ENCODE assay signal across 9 mouse cellular contexts in genomic region chr17:35517526-35517925, GRCm38 (mm10). TPM values are rescaled to one million over a fixed set of nuclear protein-coding genes. Genes with fewer than 3 reads are reported as not detected.
DNase-seq lines count a peak whose midpoint lies in the region; ATAC-seq lines count a peak whose summit lies in the region.
"Had no signal": no experiment of that assay in that cellular context is flagged by ENCODE, and none has a peak within 500 bp of the region (broad histone marks: within the 10 kb centered on the region; RNA-seq: fewer than 3 reads in every experiment).

No protein-coding gene starts in this region.

- H3K4me2 ChIP-seq in lung, embryonic 16.5 days (ENCODE audit: low read depth, low read length): peak overlapping the region; percentile 72
- H3K4me2 ChIP-seq in embryonic facial prominence, embryonic 13.5 days: peak overlapping the region; percentile 89
- H3K4me2 ChIP-seq in intestine, embryonic 15.5 days (replicated peaks): peak overlapping the region; percentile 87
- peak overlapping the region; percentile 71 for H3K4me2 ChIP-seq in neural tube, embryonic 13.5 days

- H3K9ac ChIP-seq in lung, embryonic 16.5 days (ENCODE audit: low read length): peak overlapping the region; percentile 71
- H3K9ac ChIP-seq in embryonic facial prominence, embryonic 13.5 days: peak overlapping the region; percentile 79
- peak overlapping the region; percentile 57 for H3K9ac ChIP-seq in intestine, embryonic 15.5 days
- H3K9ac ChIP-seq in neural tube, embryonic 13.5 days: peak overlapping the region; percentile 58

- 5% methylated on average over 12 of the region's 12 CpGs for WGBS in lung, embryonic 16.5 days
- 6% methylated on average over 12 of the region's 12 CpGs for WGBS in embryonic facial prominence, embryonic 13.5 days
- 6% methylated on average over 12 of the region's 12 CpGs for WGBS in intestine, embryonic 15.5 days
- WGBS in neural tube, embryonic 13.5 days: 9% methylated on average over 12 of the region's 12 CpGs

- H3K9me3 ChIP-seq in lung, embryonic 16.5 days (ENCODE audit: control insufficient read depth, low read length): no peaks in the 10 kb centered on the region
- no peaks in the 10 kb centered on the region for H3K9me3 ChIP-seq in embryonic facial prominence, embryonic 13.5 days
- H3K9me3 ChIP-seq in intestine, embryonic 15.5 days: no peaks in the 10 kb centered on the region
- H3K9me3 ChIP-seq in neural tube, embryonic 13.5 days: no peaks in the 10 kb centered on the region

- ATAC-seq in lung, embryonic 16.5 days (ENCODE audit: low read depth): no peak
- ATAC-seq in embryonic facial prominence, embryonic 13.5 days (ENCODE audit: insufficient number of reproducible peaks, insufficient read depth, low FRiP score, low TSS enrichment, low read depth): no peak
- ATAC-seq in intestine, embryonic 15.5 days: no peak
- ATAC-seq in neural tube, embryonic 13.5 days (ENCODE audit: low read depth): no peak
- no peak for ATAC-seq in monocyte, adult 5-6 weeks (replicated peaks; ENCODE audit: insufficient number of reproducible peaks, low FRiP score, low TSS enrichment, poor library complexity, severe bottlenecking)
- ATAC-seq in CD4-positive, CD25-positive, alpha-beta regulatory T cell, adult 4 months: no peak

- peak overlapping the region; percentile 62 for H3K27ac ChIP-seq in lung, embryonic 16.5 days (ENCODE audit: low read length)
- H3K27ac ChIP-seq in embryonic facial prominence, embryonic 13.5 days: peak overlapping the region; percentile 78
- H3K27ac ChIP-seq in intestine, embryonic 15.5 days: no peak overlapping the region
- no peak overlapping the region for H3K27ac ChIP-seq in neural tube, embryonic 13.5 days (replicated peaks)

- H3K4me3 ChIP-seq in lung, embryonic 16.5 days (ENCODE audit: low read length): peak overlapping the region; percentile 69
- peak overlapping the region; percentile 60 for H3K4me3 ChIP-seq in embryonic facial prominence, embryonic 13.5 days
- H3K4me3 ChIP-seq in intestine, embryonic 15.5 days (replicated peaks): peak overlapping the region; percentile 58
- peak overlapping the region; percentile 48 for H3K4me3 ChIP-seq in neural tube, embryonic 13.5 days

- H3K36me3 ChIP-seq in lung, embryonic 16.5 days (ENCODE audit: control insufficient read depth, insufficient read depth, low read length): peaks cover 2% of the 10 kb centered on the region; the same call in 1 of the 2 replicates
- H3K36me3 ChIP-seq in embryonic facial prominence, embryonic 13.5 days: peaks cover 22% of the 10 kb centered on the region
- no peaks in the 10 kb centered on the region for H3K36me3 ChIP-seq in intestine, embryonic 15.5 days
- no peaks in the 10 kb centered on the region for H3K36me3 ChIP-seq in neural tube, embryonic 13.5 days

- no peak for DNase-seq in lung, postnatal 36 days
- no peak for DNase-seq in right cerebral cortex, postnatal 10 days (ENCODE audit: low spot score in 2 of 2)

- H3K4me1 ChIP-seq in lung, embryonic 16.5 days (replicated peaks; ENCODE audit: control insufficient read depth, insufficient read depth, low read length): peaks cover 29% of the 10 kb centered on the region
- peaks cover 41% of the 10 kb centered on the region for H3K4me1 ChIP-seq in embryonic facial prominence, embryonic 13.5 days
- H3K4me1 ChIP-seq in intestine, embryonic 15.5 days (replicated peaks): peaks cover 21% of the 10 kb centered on the region
- H3K4me1 ChIP-seq in neural tube, embryonic 13.5 days (replicated peaks): peaks cover 31% of the 10 kb centered on the region

- H3K27me3 ChIP-seq in lung, embryonic 16.5 days (ENCODE audit: control insufficient read depth, insufficient read depth, low read depth, low read length): no peaks in the 10 kb centered on the region
- H3K27me3 ChIP-seq in embryonic facial prominence, embryonic 13.5 days: no peaks in the 10 kb centered on the region
- no peaks in the 10 kb centered on the region for H3K27me3 ChIP-seq in intestine, embryonic 15.5 days (replicated peaks)
- H3K27me3 ChIP-seq in neural tube, embryonic 13.5 days: peaks cover 8% of the 10 kb centered on the region; the same call in 1 of the 2 replicates

RNA-seq across cellular contexts. Expression of gene Cchcr1, which starts 0.6 kb away (rescaled TPM):
- 23.3 and 24.0 TPM in 2 replicates for polyA plus RNA-seq in lung, embryonic 16.5 days (2015; fragmentation: Nextera tagmentation; extraction: Ambion mirVana)
- polyA plus RNA-seq in embryonic facial prominence, embryonic 13.5 days (2015; fragmentation: Nextera tagmentation; extraction: Ambion mirVana): 23.2 and 24.2 TPM in 2 replicates
- 15.4 and 15.8 TPM in 2 replicates for polyA plus RNA-seq in intestine, embryonic 15.5 days (2015; fragmentation: Nextera tagmentation; extraction: Ambion mirVana)
- polyA plus RNA-seq in neural tube, embryonic 13.5 days (2015; fragmentation: Nextera tagmentation; extraction: Ambion mirVana): 6.4 and 7.4 TPM in 2 replicates
- 1.7 to 6.7 TPM (median 2.5 TPM) in 3 replicates for total RNA-seq in monocyte, adult 5-6 weeks (2017)
- polyA plus RNA-seq in CD4-positive, CD25-positive, alpha-beta regulatory T cell, adult 4 months (2017; shearing (Covaris generic)): 1 to 10 TPM; 5.5 to 7.6 TPM

RNA-seq across cellular contexts. Expression of gene Tcf19, which starts 0.9 kb away (rescaled TPM):
- polyA plus RNA-seq in lung, embryonic 16.5 days (2015; fragmentation: Nextera tagmentation; extraction: Ambion mirVana): 91.9 and 96.7 TPM in 2 replicates
- 74.1 and 78.2 TPM in 2 replicates for polyA plus RNA-seq in embryonic facial prominence, embryonic 13.5 days (2015; fragmentation: Nextera tagmentation; extraction: Ambion mirVana)
- 63.6 and 66.4 TPM in 2 replicates for polyA plus RNA-seq in intestine, embryonic 15.5 days (2015; fragmentation: Nextera tagmentation; extraction: Ambion mirVana)
- polyA plus RNA-seq in neural tube, embryonic 13.5 days (2015; fragmentation: Nextera tagmentation; extraction: Ambion mirVana): 14.4 and 15.6 TPM in 2 replicates
- total RNA-seq in monocyte, adult 5-6 weeks (2017): 0.29 to 3.3 TPM (median 2.4 TPM) in 3 replicates
- 10 to 100 TPM; 17.1 to 22.0 TPM for polyA plus RNA-seq in CD4-positive, CD25-positive, alpha-beta regulatory T cell, adult 4 months (2017; shearing (Covaris generic))

RNA-seq across cellular contexts. Expression of gene Pou5f1, which starts 11.7 kb away (rescaled TPM):
- not detected in 2 replicates for polyA plus RNA-seq in lung, embryonic 16.5 days (2015; fragmentation: Nextera tagmentation; extraction: Ambion mirVana)
- not detected in 2 replicates for polyA plus RNA-seq in embryonic facial prominence, embryonic 13.5 days (2015; fragmentation: Nextera tagmentation; extraction: Ambion mirVana)
- polyA plus RNA-seq in intestine, embryonic 15.5 days (2015; fragmentation: Nextera tagmentation; extraction: Ambion mirVana): not detected in 2 replicates
- polyA plus RNA-seq in neural tube, embryonic 13.5 days (2015; fragmentation: Nextera tagmentation; extraction: Ambion mirVana): not detected in 2 replicates
- 0.58 TPM in 1 of 3 replicates, not detected in the others for total RNA-seq in monocyte, adult 5-6 weeks (2017)
- polyA plus RNA-seq in CD4-positive, CD25-positive, alpha-beta regulatory T cell, adult 4 months (2017; shearing (Covaris generic)): under 1 TPM in 1 of 2 experiments, not detected in 1; 0.31 TPM
- total RNA-seq: common myeloid progenitor, adult 5-6 weeks had no signal

RNA-seq across cellular contexts. Expression of gene Psors1c2, which starts 15.5 kb away (rescaled TPM):
- 0.69 and 0.79 TPM in 2 replicates for polyA plus RNA-seq in lung, embryonic 16.5 days (2015; fragmentation: Nextera tagmentation; extraction: Ambion mirVana)
- polyA plus RNA-seq in embryonic facial prominence, embryonic 13.5 days (2015; fragmentation: Nextera tagmentation; extraction: Ambion mirVana): 1.5 and 1.9 TPM in 2 replicates
- polyA plus RNA-seq in intestine, embryonic 15.5 days (2015; fragmentation: Nextera tagmentation; extraction: Ambion mirVana): 0.40 and 0.80 TPM in 2 replicates
- 0.47 and 0.99 TPM in 2 replicates for polyA plus RNA-seq in neural tube, embryonic 13.5 days (2015; fragmentation: Nextera tagmentation; extraction: Ambion mirVana)
- total RNA-seq in monocyte, adult 5-6 weeks (2017): not detected in 3 replicates
- under 1 TPM in 1 of 2 experiments, not detected in 1; 0.65 TPM for polyA plus RNA-seq in CD4-positive, CD25-positive, alpha-beta regulatory T cell, adult 4 months (2017; shearing (Covaris generic))
- total RNA-seq: common myeloid progenitor, adult 5-6 weeks had no signal

RNA-seq across cellular contexts. Expression of gene Cdsn, which starts 34.4 kb away (rescaled TPM):
- 0.05 and 0.13 TPM in 2 replicates for polyA plus RNA-seq in lung, embryonic 16.5 days (2015; fragmentation: Nextera tagmentation; extraction: Ambion mirVana)
- 0.10 TPM in 1 of 2 replicates, not detected in the other for polyA plus RNA-seq in embryonic facial prominence, embryonic 13.5 days (2015; fragmentation: Nextera tagmentation; extraction: Ambion mirVana)
- polyA plus RNA-seq in intestine, embryonic 15.5 days (2015; fragmentation: Nextera tagmentation; extraction: Ambion mirVana): 0.05 TPM in 1 of 2 replicates, not detected in the other
- not detected in 2 replicates for polyA plus RNA-seq in neural tube, embryonic 13.5 days (2015; fragmentation: Nextera tagmentation; extraction: Ambion mirVana)
- total RNA-seq in monocyte, adult 5-6 weeks (2017): not detected in 3 replicates
- polyA plus RNA-seq in CD4-positive, CD25-positive, alpha-beta regulatory T cell, adult 4 months (2017; shearing (Covaris generic)): not detected
- total RNA-seq: common myeloid progenitor, adult 5-6 weeks had no signal

Comparison
In these comparisons a context has a peak if more than half of its experiments do, and no peak if none do; other contexts are left out.
1. H3K27ac ChIP-seq: peak in lung, embryonic 16.5 days (single experiment) and embryonic facial prominence, embryonic 13.5 days (single experiment); none in intestine, embryonic 15.5 days (single experiment) and neural tube, embryonic 13.5 days (single experiment).
2. Peak in every context shown above with its lines, with median percentiles within 50 percentile points of each other: H3K4me2 ChIP-seq, H3K4me3 ChIP-seq and H3K9ac ChIP-seq.